Mouse (Mus musculus) hindbrain, embryonic 14.5 days (tissue): ENCODE results near the gene Cep19. TPM values are rescaled to one million over a fixed set of nuclear protein-coding genes. Genes with fewer than 3 reads are reported as not detected.

Experiments
- ATAC-seq: fragments of 200-750 bp; cut with Nextera tagmentation; 2 replicates; pipeline ENCODE4 v1.8.0; 2017; ENCODE audit warnings: moderate number of reproducible peaks, mild to moderate bottlenecking, moderate TSS enrichment, moderate library complexity; ENCODE audit not compliant: low FRiP score
- DNase-seq: peaks from one replicate; pipeline ENCODE4 v3.0.0-alpha.2; 2015; ENCODE audit warnings: low spot score
- H3K27ac ChIP-seq: fragments of 300-500 bp; sonication (generic); 2 replicates; pipeline ENCODE4 v1.5.1; 2014; ENCODE audit warnings: mild to moderate bottlenecking, moderate library complexity
- H3K27me3 ChIP-seq: fragments of 300-500 bp; sonication (generic); 2 replicates; pipeline ENCODE4 v1.6.1; 2014; ENCODE audit warnings: mild to moderate bottlenecking, low read length, mixed read lengths; ENCODE audit not compliant: control insufficient read depth, insufficient read depth
- H3K36me3 ChIP-seq: fragments of 300-500 bp; sonication (generic); replicated peaks from 2 replicates; pipeline ENCODE4 v1.6.1; 2014; ENCODE audit not compliant: control insufficient read depth, insufficient read depth
- H3K4me1 ChIP-seq: fragments of 300-500 bp; sonication (generic); replicated peaks from 2 replicates; pipeline ENCODE4 v1.6.1; 2014; ENCODE audit warnings: antibody characterized with exemption, low read length, mixed read lengths; ENCODE audit not compliant: control insufficient read depth, insufficient read depth
- H3K4me2 ChIP-seq: fragments of 300-500 bp; sonication (generic); replicated peaks from 2 replicates; pipeline ENCODE4 v1.6.1; 2014; ENCODE audit warnings: mild to moderate bottlenecking, moderate library complexity
- H3K4me3 ChIP-seq: fragments of 300-500 bp; sonication (generic); replicated peaks from 2 replicates; pipeline ENCODE4 v1.5.1; 2014; ENCODE audit warnings: mild to moderate bottlenecking, low read length
- H3K9ac ChIP-seq: fragments of 300-500 bp; sonication (generic); 2 replicates; pipeline ENCODE4 v1.6.1; 2014
- H3K9me3 ChIP-seq: fragments of 300-500 bp; sonication (generic); 2 replicates; pipeline ENCODE4 v1.6.1; 2016; ENCODE audit warnings: low read length; ENCODE audit not compliant: control insufficient read depth
- WGBS: fragments of 180-500 bp; shearing (Covaris S2); extraction: QIAGEN DNeasy Blood & Tissue Kit; methylation state at CpG from one replicate; pipeline ENCODE4 v1.1.7; 2014; 5-methylcytosine and 5-hydroxymethylcytosine counted together
- polyA plus RNA-seq: library from polyadenylated mRNA; unstranded; fragments of >200 nt; fragmentation: Nextera tagmentation; extraction: Ambion mirVana; gene quantifications from 2 replicates; pipeline ENCODE4 v1.2.1, GENCODE M21; 2014

The Cep19 gene
- polyA plus RNA-seq, 1 experiment from 2014 or later, result 50.3 TPM

DNA sequence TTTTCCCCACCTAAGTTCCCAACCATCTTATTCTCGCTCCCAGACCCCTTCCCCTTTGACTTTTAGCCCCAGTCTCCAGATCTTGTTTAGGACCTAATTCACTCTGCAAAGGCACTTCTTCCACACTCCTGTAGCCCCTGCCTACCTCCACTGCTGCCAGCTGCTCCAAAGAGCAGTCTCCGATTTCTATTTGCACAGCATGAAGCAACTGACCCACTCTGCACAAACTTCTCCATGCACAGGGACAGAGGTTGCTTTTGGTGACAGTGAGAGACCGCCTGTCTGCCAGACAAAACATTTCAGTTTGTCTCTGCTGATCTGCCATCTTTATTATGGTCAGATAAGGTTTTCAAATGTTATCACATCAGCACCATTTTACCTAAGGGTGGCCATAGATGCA, 33.5 kb downstream of the Cep19 start:
- no peak overlapping the region for H3K4me2 ChIP-seq
- H3K27ac ChIP-seq, result no peak overlapping the region
- H3K27me3 ChIP-seq, result no peaks in the 10 kb centered on the region
- H3K9me3 ChIP-seq, result no peaks in the 10 kb centered on the region
- DNase-seq (no peak), ATAC-seq (no peak)
- WGBS, result 88% methylated on average over 3 of the region's 3 CpGs
- no peaks in the 10 kb centered on the region for H3K36me3 ChIP-seq
- H3K4me3 ChIP-seq, result no peak overlapping the region
- H3K9ac ChIP-seq, result no peak overlapping the region
- no peaks in the 10 kb centered on the region for H3K4me1 ChIP-seq

DNA sequence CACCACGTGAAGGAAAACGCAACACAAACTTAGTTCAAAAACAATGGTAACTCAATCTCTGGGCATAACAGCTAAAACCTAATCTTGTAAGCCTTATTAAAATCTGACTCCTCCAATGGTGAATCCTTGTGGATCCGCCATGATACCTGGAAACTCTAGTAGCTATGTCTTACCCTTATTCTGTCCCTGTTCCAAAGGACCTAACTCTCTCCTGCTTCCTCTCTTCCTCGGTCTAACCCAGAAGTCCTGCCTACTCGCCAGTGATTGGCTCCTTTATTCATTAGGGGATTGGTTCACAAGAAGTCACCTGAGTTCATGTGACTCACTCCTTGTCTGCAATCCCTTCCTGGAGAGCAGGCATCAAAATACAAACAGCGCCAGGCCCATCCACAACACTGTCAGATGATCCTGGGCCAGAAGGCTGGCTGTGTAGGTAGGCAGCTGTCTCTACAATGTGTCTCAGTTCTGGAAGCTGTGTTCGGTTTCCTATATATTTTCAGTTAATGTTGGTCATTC, 36.3 kb downstream of the Cep19 start:
- 78% methylated on average over 7 of the region's 7 CpGs for WGBS
- DNase-seq (no peak), ATAC-seq (no peak)

DNA sequence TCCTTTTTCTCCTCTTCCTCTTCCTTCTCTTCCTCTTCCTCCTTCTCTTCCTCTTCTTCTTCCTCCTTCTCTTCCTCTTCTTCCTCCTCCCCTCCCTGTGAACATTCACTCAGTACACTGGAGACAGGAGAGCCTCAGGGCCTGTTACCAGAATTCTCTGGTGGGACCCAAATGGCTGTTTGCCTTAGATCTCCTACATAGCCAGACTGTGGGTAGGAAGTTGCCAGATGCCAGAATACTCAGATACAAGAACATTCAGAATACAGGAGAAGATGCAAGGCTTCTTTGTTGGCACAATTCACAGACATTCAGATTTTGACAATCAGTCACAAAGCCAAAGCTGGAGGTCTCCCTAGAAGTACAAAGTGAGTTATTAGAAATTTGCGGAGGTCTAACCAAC, 39.4 kb downstream of the Cep19 start:
- WGBS, result 100% methylated on average over 1 of the region's 1 CpGs
- Histone ChIP-seq H3K4me3 (no peak overlapping the region), H3K9me3 (peaks cover 9% of the 10 kb centered on the region; the same call in 1 of the 2 replicates), H3K27me3 (no peaks in the 10 kb centered on the region), H3K36me3 (no peaks in the 10 kb centered on the region), H3K4me1 (no peaks in the 10 kb centered on the region), H3K27ac (no peak overlapping the region), H3K9ac (no peak overlapping the region), H3K4me2 (no peak overlapping the region)
- ATAC-seq (no peak), DNase-seq (no peak)

More for the DNA sequence above, 36.3 kb downstream of the Cep19 start:
- H3K9me3 ChIP-seq, result no peaks in the 10 kb centered on the region
- no peaks in the 10 kb centered on the region for H3K4me1 ChIP-seq
- no peaks in the 10 kb centered on the region for H3K27me3 ChIP-seq
- no peak overlapping the region for H3K27ac ChIP-seq
- no peak overlapping the region for H3K4me3 ChIP-seq
- H3K9ac ChIP-seq, result no peak overlapping the region
- H3K36me3 ChIP-seq, result no peaks in the 10 kb centered on the region
- no peak overlapping the region for H3K4me2 ChIP-seq

DNA sequence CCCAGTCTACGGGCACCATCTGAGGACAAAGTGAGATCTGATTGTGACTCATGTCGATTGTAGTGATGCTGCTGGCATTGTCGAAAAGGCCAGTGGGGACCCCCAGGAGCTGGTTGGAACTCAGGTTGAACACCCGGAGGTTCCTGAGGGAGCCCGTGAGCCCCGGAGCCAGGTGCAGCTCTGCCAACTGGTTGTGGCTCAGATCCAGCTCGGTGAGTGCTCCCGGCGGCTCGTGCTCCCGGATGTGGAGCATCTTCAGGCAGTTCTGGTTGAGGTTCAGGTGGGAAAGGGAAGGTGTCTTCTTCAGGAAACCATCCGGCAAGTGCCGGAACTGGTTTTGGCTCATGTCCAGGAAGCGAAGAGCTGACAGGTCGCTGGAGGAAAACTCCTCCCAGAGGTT, 44.2 kb downstream of the Cep19 start:
- Histone ChIP-seq H3K27ac (no peak overlapping the region), H3K4me1 (no peaks in the 10 kb centered on the region), H3K4me3 (no peak overlapping the region), H3K9me3 (peaks cover 9% of the 10 kb centered on the region; the same call in 1 of the 2 replicates), H3K9ac (no peak overlapping the region), H3K4me2 (no peak overlapping the region), H3K27me3 (no peaks in the 10 kb centered on the region), H3K36me3 (no peaks in the 10 kb centered on the region)
- WGBS, result 92% methylated on average over 15 of the region's 15 CpGs
- ATAC-seq (no peak), DNase-seq (no peak)

DNA sequence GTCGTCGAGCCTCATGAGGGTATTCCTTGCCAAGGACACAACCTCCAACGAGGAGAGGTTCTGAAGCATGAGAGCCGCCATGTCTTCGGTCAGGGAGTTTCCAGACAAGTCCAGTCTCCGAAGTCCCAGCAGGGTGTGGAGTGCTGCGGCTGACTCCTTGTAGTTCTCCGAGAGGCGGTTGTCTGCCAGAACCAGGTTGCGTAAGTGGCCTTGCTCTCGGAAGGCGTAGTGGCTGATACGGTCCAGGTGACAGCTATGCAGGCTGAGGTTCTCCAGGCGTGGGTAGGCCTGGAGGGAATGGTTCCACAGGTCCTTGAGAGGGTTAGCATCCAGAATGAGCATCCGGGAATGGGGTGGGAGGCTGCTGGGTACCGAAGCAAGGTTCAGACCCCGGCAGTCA, 45.0 kb downstream of the Cep19 start:
- ATAC-seq (no peak), DNase-seq (no peak)
- Histone ChIP-seq H3K27ac (no peak overlapping the region), H3K9ac (no peak overlapping the region), H3K36me3 (no peaks in the 10 kb centered on the region), H3K4me2 (no peak overlapping the region), H3K4me1 (no peaks in the 10 kb centered on the region), H3K9me3 (peaks cover 9% of the 10 kb centered on the region; the same call in 1 of the 2 replicates), H3K4me3 (no peak overlapping the region), H3K27me3 (no peaks in the 10 kb centered on the region)
- WGBS, result 94% methylated on average over 17 of the region's 17 CpGs

DNA sequence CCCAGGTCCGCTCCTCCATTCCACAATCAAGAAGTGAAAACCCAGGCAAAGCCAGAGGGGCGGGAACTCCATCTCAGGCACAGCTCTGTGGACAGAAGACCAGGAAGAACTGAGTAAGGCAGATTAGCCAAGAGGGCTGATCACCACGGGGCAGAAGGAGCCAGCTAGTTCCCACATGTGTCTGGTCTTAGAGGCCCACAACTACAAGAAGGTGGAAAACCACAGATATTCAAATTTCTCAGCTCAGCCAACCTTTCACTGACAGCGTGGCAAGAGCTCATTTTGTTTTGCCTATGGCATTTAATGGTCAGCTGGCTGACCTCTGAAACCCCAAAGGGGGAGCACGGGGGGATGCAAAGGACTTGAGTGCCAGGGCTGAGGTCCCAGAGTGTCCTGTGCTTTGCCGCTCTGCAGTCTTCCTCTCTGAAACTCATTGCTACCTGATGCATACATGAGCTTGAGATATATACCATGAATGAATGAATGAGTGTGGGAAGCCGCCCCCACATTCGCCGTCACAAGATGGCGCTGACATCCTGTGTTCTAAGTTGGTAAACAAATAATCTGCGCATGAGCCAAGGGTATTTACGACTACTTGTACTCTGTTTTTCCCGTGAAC, 48.1 kb downstream of the Cep19 start:
- no peak overlapping the region for H3K9ac ChIP-seq
- H3K9me3 ChIP-seq, result peaks cover 9% of the 10 kb centered on the region; the same call in 1 of the 2 replicates
- no peak overlapping the region for H3K27ac ChIP-seq
- H3K4me2 ChIP-seq, result peak overlapping the region; percentile 29
- H3K36me3 ChIP-seq, result no peaks in the 10 kb centered on the region
- ATAC-seq, result peak; percentile 51; the same call in 1 of the 2 replicates
- no peak overlapping the region for H3K4me3 ChIP-seq
- WGBS, result 63% methylated on average over 11 of the region's 13 CpGs
- no peak for DNase-seq
- H3K27me3 ChIP-seq, result no peaks in the 10 kb centered on the region
- H3K4me1 ChIP-seq, result no peaks in the 10 kb centered on the region

DNA sequence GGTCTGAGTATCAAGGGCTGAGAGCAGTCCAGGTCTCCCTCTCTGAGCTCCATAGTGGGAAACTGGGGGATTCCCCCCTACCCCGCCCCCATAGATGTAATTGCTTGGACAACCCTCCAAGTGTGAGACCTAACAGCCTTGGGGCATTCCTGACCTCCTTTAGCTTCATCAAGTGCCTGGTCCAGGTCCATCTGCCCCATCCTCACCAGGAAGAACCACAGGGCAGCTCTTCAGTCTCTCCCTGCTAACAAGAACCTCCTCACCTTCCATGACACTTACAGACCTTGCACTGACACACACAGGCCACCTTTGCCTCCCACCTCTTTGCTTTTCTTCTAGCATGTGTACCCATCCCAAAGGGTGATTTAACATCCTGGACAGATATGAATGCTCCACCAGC, 54.4 kb downstream of the Cep19 start:
- H3K27ac ChIP-seq, result no peak overlapping the region
- H3K4me1 ChIP-seq, result 0 out of 2 replicates have a peak, but pooled peaks cover 5% of the 10 kb centered on the region
- H3K9me3 ChIP-seq, result no peaks in the 10 kb centered on the region
- H3K4me2 ChIP-seq, result 0 out of 2 replicates have a peak overlapping the region, but pooled peaks have one; percentile 2
- H3K27me3 ChIP-seq, result no peaks in the 10 kb centered on the region
- H3K36me3 ChIP-seq, result no peaks in the 10 kb centered on the region
- ATAC-seq (no peak), DNase-seq (no peak)
- H3K4me3 ChIP-seq, result no peak overlapping the region
- H3K9ac ChIP-seq, result no peak overlapping the region
- 75% methylated on average over 1 of the region's 1 CpGs for WGBS

DNA sequence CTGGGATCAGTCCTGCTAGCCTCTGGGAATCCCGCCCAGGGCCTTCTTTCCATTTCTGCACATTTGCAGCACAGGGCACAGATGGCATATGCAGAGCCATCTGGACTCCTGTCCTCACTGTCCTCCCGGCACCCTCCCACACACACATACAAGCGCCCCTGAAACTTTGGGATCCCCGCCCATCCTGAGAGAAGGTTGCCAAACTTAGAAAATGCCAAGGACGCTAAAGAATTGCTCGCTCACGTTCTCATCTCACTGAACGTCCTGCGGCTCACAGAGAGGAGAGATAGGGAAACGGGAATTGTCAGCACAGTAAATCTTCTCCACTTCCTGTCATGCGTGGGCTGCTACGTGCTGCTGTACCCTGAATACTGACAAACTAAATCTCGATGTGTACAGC, 54.8 kb downstream of the Cep19 start:
- H3K9me3 ChIP-seq, result no peaks in the 10 kb centered on the region
- H3K4me3 ChIP-seq, result no peak overlapping the region
- DNase-seq, result no peak
- 0 out of 2 replicates have a peak overlapping the region, but pooled peaks have one; percentile 2 for H3K4me2 ChIP-seq
- no peaks in the 10 kb centered on the region for H3K36me3 ChIP-seq
- H3K27ac ChIP-seq, result no peak overlapping the region
- 70% methylated on average over 13 of the region's 13 CpGs for WGBS
- H3K4me1 ChIP-seq, result 0 out of 2 replicates have a peak, but pooled peaks cover 5% of the 10 kb centered on the region
- no peak for ATAC-seq
- no peak overlapping the region for H3K9ac ChIP-seq
- H3K27me3 ChIP-seq, result no peaks in the 10 kb centered on the region

DNA sequence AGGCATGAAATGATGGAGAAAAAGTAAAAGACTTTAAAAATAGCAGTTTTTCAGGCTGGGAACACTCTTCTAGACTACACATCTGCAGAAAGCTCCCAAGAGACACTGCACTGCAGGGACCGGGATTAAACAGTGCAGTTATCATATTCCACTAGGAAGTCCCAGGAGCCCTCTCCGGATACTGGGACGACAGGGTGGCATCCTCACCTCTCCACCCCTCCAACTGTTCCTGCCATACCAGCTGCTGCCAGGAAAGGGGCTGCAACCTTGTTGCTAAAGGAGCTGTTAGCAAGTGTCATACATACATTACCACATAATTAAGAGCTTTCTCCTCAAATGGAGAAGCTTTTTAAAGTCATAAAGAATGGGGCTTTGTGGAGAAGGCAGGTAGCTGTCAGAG, 57.1 kb downstream of the Cep19 start:
- Histone ChIP-seq H3K27ac (no peak overlapping the region), H3K4me2 (no peak overlapping the region), H3K36me3 (no peaks in the 10 kb centered on the region), H3K4me3 (no peak overlapping the region), H3K9me3 (no peaks in the 10 kb centered on the region), H3K4me1 (0 out of 2 replicates have a peak, but pooled peaks cover 5% of the 10 kb centered on the region), H3K9ac (no peak overlapping the region), H3K27me3 (no peaks in the 10 kb centered on the region)
- DNase-seq (no peak), ATAC-seq (no peak)
- WGBS, result 55% methylated on average over 3 of the region's 3 CpGs
